Mouse (Mus musculus) CH12.LX (cell line): ENCODE results near the gene Tmed1.

Experiments
- CHD2 ChIP-seq: IDR thresholded peaks from 2 replicates; pipeline ENCODE4 v1.6.1; 2011; ENCODE audit warnings: low read length, improper control_type of control experiment
- CTCF ChIP-seq, 2 experiments: IDR thresholded peaks in 1 of 2; conservative IDR thresholded peaks in 1 of 2; 2 replicates each; pipeline ENCODE4 v1.5.1; 2011 to 2012; ENCODE audit warnings: low read depth in 2 of 2, low read length in 2 of 2, improper control_type of control experiment in 1 of 2, inconsistent platforms in 1 of 2, mild to moderate bottlenecking in 1 of 2, moderate library complexity in 1 of 2
- ELF1 ChIP-seq: IDR thresholded peaks from 2 replicates; pipeline ENCODE4 v1.6.1; 2014; ENCODE audit warnings: low read depth, mild to moderate bottlenecking, inconsistent platforms, low read length, improper control_type of control experiment
- EP300 ChIP-seq: IDR thresholded peaks from 2 replicates; pipeline ENCODE4 v1.6.1; 2011; ENCODE audit warnings: low read length, improper control_type of control experiment
- MEF2A ChIP-seq: IDR thresholded peaks from 2 replicates; pipeline ENCODE4 v1.6.1; 2014; ENCODE audit warnings: low read depth, mild to moderate bottlenecking, inconsistent platforms, low read length, improper control_type of control experiment, borderline replicate concordance
- NRF1 ChIP-seq: IDR thresholded peaks from 2 replicates; pipeline ENCODE4 v1.6.1; 2014; ENCODE audit warnings: low read depth, mild to moderate bottlenecking, inconsistent platforms, low read length, improper control_type of control experiment, moderate library complexity
- POLR2A ChIP-seq: IDR thresholded peaks from 2 replicates; pipeline ENCODE4 v1.6.1; 2011; ENCODE audit warnings: low read depth, mild to moderate bottlenecking, improper control_type of control experiment, low read length
- SIN3A ChIP-seq: IDR thresholded peaks from 2 replicates; pipeline ENCODE4 v1.6.1; 2012; ENCODE audit warnings: low read length, improper control_type of control experiment, inconsistent platforms
- SMC3 ChIP-seq: IDR thresholded peaks from 2 replicates; pipeline ENCODE4 v1.6.1; 2011; ENCODE audit warnings: low read depth, low read length, improper control_type of control experiment
- TCF12 ChIP-seq: IDR thresholded peaks from 2 replicates; pipeline ENCODE4 v1.6.1; 2014; ENCODE audit warnings: low read depth, mild to moderate bottlenecking, inconsistent platforms, low read length, improper control_type of control experiment
- USF1 ChIP-seq: IDR thresholded peaks from 2 replicates; pipeline ENCODE4 v1.6.1; 2014; ENCODE audit warnings: low read depth, mild to moderate bottlenecking, inconsistent platforms, low read length, improper control_type of control experiment

DNA sequence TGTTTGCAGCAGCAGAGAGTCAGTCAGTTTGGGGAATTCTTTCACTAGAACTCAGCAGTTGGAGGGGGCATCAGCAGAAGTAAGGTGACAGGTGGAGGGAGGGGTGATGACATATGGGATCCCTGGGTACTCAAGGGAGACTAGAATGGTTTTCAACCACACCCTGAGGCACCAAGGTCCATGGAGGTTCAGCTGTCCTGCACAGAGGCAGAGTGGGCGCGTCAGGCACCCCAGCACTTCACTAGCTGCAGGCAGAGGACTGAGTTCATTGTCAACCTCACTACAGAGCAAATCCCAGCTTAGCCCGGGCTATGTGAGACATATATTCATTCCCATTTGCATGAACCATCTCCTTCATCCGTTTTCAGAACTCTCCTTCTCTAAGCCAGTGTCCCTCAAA is 27.0 kb upstream of the Tmed1 start:
- TF ChIP-seq MEF2A (no peak), POLR2A (no peak), CTCF (conservative IDR thresholded peaks at IDR 0.05 in 1 of 2, IDR thresholded peaks at IDR 0.05 in 1 of 2; ENCODE audit: low read depth in 2 of 2, low read length in 2 of 2) (no peak), SMC3 (no peak), ELF1 (no peak), USF1 (no peak), EP300 (no peak), SIN3A (no peak), CHD2 (no peak), TCF12 (no peak), NRF1 (no peak)
